Mouse (Mus musculus): ENCODE measurements around the gene Rpl13.
"Not testable (repeated sequence)": the region's sequence is repeated elsewhere in the genome, so short reads cannot be mapped to it uniquely, and the experiment has no call there.

Gene Rpl13

GRCm38 (mm10) chr8:123101735-123102685 lies at the start of gene Rpl13:
Gene Rpl13 (plus strand): TSS chr8:123102350.
- DNase-seq (ENCODE audit: low spot score in 2 of 2), result peak; percentile 91 to 98

GRCm38 (mm10) chr8:123062721-123063120 lies 39.4 kb upstream of the Rpl13 start, which contains the start of gene Spg7:
Gene Spg7 (plus strand): TSS chr8:123062942.
- DNase-seq (ENCODE audit: low spot score in 2 of 2), result no peak

DNA sequence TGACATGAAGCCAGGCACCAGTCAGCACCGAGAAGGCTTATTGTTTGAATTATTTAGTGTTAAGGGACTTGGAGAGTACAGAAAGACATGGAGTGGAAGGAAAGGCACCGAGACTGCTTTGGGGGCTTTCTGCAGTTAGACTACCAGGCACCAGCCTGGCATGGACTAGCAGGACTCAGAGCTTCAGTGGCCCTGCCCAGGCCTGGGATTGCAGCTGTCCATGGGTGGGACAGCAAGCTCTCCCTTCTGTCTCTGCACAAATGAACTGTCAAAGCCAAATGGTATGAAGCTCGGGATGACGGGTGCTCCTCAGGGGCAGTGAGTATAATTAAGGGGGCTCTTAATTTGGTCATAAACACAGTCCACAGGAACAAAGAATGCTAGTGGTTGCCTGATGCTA lies 38.1 kb upstream of the Rpl13 start:
- DNase-seq (ENCODE audit: low spot score in 2 of 2), result no peak

- DNase-seq (ENCODE audit: low spot score in 2 of 2), result no peak
Observed at GRCm38 (mm10) chr8:123064809-123065213, 37.3 kb upstream of the Rpl13 start.

GRCm38 (mm10) chr8:123065214-123066100 lies 36.7 kb upstream of the Rpl13 start:
- DNase-seq (ENCODE audit: low spot score in 2 of 2), result peak; percentile 84 to 94

- DNase-seq (ENCODE audit: low spot score in 2 of 2), result no peak
Observed at GRCm38 (mm10) chr8:123066101-123066683, 36.0 kb upstream of the Rpl13 start.

GRCm38 (mm10) chr8:123071176-123071575 lies 31.0 kb upstream of the Rpl13 start:
- DNase-seq (ENCODE audit: low spot score in 2 of 2), result no peak

DNA sequence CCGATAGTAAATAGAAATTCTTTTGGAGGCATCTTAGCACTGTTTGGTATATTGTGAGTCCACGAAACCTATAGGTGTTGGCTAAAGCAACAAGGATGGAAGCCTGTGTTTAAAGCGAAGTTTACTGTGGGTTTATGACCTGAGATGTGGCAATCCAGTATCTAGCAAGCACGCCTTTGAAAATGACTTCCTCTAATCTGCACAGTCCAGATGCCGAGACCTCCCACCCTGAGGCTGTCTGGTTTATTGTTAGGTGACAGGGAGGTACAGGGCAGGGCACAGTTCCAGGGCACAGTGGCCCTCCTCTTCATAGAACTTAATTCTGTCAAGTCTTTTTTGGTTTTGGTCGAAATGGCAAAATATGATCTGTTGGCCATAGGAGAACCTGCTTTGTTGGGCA lies 24.9 kb upstream of the Rpl13 start:
- DNase-seq (ENCODE audit: low spot score in 2 of 2), result no peak

- DNase-seq (ENCODE audit: low spot score in 2 of 2), result no peak
Observed at GRCm38 (mm10) chr8:123082993-123083392, 19.2 kb upstream of the Rpl13 start.

DNA sequence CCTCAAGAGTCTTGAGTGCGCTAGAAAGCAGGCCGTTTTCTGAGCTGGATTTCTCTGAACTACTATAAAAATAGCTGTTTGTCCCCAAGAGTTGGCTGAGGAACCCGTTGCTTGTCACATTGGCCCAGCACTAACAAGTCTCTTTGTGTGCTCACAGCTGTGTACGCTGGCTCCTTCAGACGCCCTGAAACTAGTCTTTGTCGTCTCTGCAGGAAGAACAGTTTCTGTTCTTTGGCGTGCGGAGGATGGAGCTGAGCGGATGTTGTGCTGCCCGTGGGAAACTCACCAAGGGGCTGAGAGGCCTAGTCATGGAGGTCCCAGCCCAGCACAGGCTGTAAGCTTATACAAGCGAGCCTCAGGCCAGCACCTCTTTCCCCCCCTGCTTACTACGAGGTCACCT lies 18.5 kb upstream of the Rpl13 start:
- peak; percentile 47 to 55 for DNase-seq (ENCODE audit: low spot score in 2 of 2)

DNA sequence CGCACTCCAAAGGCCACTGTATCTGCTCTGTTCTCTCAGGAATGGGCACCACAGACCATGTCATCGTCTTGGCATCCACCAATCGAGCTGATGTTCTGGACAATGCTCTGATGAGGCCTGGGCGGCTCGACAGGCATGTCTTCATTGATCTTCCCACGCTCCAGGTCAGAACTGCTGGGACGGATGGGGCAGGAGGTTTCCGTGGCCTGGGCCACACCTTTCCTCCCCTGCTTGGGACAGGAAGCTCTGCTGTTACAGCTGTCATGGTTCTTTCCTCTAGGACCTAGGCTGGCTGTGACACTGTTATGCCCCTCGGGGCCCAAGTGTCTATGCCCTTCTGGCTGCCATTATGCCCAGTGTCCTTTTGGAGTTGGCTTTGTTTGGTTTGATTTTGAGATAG lies 14.9 kb upstream of the Rpl13 start:
- DNase-seq (ENCODE audit: low spot score in 2 of 2), result no peak

- no peak for DNase-seq (ENCODE audit: low spot score in 2 of 2)
Observed at GRCm38 (mm10) chr8:123097216-123097615, 4.9 kb upstream of the Rpl13 start.

GRCm38 (mm10) chr8:123097786-123098584 lies 4.2 kb upstream of the Rpl13 start:
- DNase-seq (ENCODE audit: low spot score in 2 of 2), result peak in 1 of 2 experiments; percentile 24

DNA sequence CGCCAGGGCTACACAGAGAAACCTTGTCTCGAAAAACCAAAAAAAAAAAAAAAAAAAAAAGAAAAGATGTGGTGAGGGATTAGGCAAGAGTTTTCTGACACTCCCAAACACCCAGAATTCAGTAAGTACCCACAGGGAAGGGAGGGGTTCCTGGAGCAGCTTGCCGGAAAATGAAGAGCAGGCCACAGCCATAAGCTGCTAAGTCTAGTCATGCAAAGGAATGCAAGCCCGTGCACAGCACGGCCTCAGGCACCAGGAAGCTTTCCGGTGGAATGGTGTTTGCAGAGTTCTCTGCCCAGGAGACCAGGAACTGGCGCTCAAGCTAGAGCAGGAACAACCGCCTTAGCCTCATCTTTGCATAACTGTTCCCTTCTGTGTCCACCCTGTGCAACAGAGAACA lies 1.9 kb upstream of the Rpl13 start:
- no peak for DNase-seq (ENCODE audit: low spot score in 2 of 2)

- DNase-seq (ENCODE audit: low spot score in 2 of 2), result no peak
Observed at GRCm38 (mm10) chr8:123101244-123101643, 906 bp upstream of the Rpl13 start.

- DNase-seq (ENCODE audit: low spot score in 2 of 2), result not testable (repeated sequence)
Observed at GRCm38 (mm10) chr8:123102855-123103254, 705 bp downstream of the Rpl13 start.

GRCm38 (mm10) chr8:123103285-123103684 lies 1.1 kb downstream of the Rpl13 start:
- DNase-seq (ENCODE audit: low spot score in 2 of 2), result no peak

DNA sequence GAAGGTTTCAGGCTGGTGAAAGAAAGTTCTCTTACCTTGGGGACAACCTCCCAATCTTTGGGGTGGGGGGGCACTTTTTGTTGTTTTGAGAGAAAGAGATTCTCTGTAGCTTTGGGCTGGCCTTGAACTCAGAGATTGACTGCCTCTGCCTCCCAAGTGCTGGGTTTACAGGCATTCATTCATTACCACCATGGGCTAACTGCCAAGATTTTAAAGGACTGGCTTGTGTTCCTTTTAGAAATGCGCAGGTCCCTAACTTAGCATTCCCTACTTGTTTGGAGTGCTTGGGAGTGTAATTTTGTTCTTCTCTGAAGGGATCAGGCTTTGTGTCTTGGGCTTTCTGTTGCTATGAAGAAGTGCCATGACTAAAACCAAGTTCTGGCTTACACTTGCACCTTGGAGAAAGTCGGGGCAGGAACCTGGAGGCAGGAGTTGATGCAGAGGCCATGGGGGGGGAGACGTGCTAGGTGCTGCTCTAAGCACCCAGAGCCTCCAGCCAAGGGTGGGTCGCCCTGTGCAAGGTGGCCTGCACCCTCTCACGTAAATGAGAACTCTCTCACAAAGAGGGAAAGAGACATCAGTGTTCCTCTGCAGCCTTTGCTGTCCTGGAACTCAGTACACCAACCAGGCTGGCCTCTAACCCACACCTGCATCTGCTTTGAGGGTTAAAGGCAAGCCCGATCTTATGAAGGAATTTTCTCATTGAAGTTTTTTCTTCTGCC lies 2.1 kb downstream of the Rpl13 start:
- no peak for DNase-seq (ENCODE audit: low spot score in 2 of 2)

DNA sequence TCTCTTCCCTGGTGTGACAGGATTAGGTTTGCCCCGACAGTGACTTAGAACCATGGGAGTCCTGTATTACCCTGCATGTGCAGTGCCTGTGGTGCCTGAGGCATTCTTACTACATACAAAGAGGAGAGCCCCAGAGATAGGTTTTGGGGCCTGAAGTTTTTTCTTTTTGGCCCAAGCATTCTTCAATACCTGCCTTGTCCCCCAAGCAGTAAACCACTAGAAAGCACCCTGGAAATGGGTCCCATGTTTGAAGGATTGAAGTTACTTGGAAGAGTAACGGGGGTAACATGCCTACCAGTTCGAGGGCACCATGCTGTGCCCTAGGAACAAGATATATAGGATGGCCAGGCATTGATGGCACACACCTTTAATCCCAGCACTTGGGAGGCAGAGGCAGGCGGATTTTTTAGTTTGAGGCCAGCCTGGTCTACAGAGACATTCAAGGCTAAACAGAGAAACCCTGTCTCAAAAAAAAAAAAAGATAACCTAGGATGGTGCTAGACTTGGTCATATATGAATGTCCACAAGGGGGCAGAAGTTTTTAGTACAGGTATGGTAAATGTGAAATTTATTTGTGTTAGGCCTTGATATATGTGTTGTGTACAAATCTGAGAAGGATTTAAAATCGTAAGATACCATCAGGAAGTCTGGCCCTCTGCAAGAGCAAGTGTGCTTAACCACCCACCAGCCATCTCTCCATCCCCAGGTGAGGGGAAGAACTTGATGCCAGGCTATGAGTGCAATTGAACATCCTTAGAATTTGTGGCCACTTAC lies 3.6 kb downstream of the Rpl13 start:
- no peak for DNase-seq (ENCODE audit: low spot score in 2 of 2)

DNA sequence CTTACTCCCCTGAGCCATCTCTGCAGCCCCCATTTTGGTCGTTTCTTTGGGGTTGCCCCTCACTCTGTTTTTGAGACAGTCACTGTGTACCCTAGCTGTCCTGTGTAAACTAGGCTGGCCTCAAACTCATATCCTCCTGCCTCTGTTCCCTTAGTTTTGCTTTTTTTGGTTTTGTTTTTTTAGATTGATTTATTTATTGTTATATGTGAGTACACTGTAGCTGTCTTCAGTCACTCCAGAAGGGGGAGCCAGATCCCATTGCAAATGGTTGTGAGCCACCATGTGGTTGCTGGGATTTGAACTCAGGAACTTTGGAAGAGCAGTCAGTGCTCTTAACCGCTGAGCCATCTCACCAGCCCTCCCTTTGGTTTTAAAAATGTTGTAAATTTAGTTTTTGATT lies 4.4 kb downstream of the Rpl13 start:
- DNase-seq (ENCODE audit: low spot score in 2 of 2), result no peak
